Mouse (Mus musculus) brain, embryonic 14.5 days (tissue): ENCODE results near the gene Slc22a6.

ENCODE experiments used
- CTCF ChIP-seq: fragments of 200-500 bp; IDR thresholded peaks from 2 replicates; pipeline ENCODE4 v1.5.1; 2012; ENCODE audit warnings: inconsistent platforms, mild to moderate bottlenecking, moderate library complexity, borderline replicate concordance; ENCODE audit not compliant: insufficient read depth, insufficient read length; ENCODE audit errors: extremely low read depth
- POLR2A ChIP-seq: fragments of 200-500 bp; IDR thresholded peaks from 2 replicates; pipeline ENCODE4 v1.6.1; 2012; ENCODE audit warnings: mild to moderate bottlenecking, inconsistent platforms, borderline replicate concordance; ENCODE audit not compliant: poor library complexity, insufficient read depth, insufficient read length, severe bottlenecking; ENCODE audit errors: extremely low read depth

GRCm38 (mm10) chr19:8578293-8578969 lies 39.4 kb upstream of the Slc22a6 start:
- TF ChIP-seq CTCF (peak; percentile 97), POLR2A (no peak)
